Mouse (Mus musculus) lung, embryonic 15.5 days (tissue): ENCODE data around the gene Nop14. TPM values are rescaled to one million over a fixed set of nuclear protein-coding genes. Genes with fewer than 3 reads are reported as not detected.

Source experiments
- ATAC-seq: fragments of 200-750 bp; cut with Nextera tagmentation; 2 replicates; pipeline ENCODE4 v1.8.0; 2017; ENCODE audit warnings: moderate number of reproducible peaks, borderline replicate concordance; ENCODE audit not compliant: low FRiP score, low TSS enrichment; ENCODE audit errors: extremely low read depth
- H3K27ac ChIP-seq: fragments of 300-500 bp; sonication (generic); 2 replicates; pipeline ENCODE4 v1.5.1; 2015; ENCODE audit warnings: moderate library complexity, mild to moderate bottlenecking, inconsistent platforms
- H3K27me3 ChIP-seq: fragments of 300-500 bp; sonication (generic); 2 replicates; pipeline ENCODE4 v1.6.1; 2015; ENCODE audit warnings: inconsistent platforms
- H3K36me3 ChIP-seq: fragments of 300-500 bp; sonication (generic); 2 replicates; pipeline ENCODE4 v1.6.1; 2015; ENCODE audit warnings: inconsistent platforms
- H3K4me1 ChIP-seq: fragments of 300-500 bp; sonication (generic); 2 replicates; pipeline ENCODE4 v1.6.1; 2015; ENCODE audit warnings: inconsistent platforms
- H3K4me2 ChIP-seq: fragments of 300-500 bp; sonication (generic); 2 replicates; pipeline ENCODE4 v1.6.1; 2015; ENCODE audit warnings: inconsistent platforms, mild to moderate bottlenecking, moderate library complexity
- H3K4me3 ChIP-seq: fragments of 300-500 bp; sonication (generic); 2 replicates; pipeline ENCODE4 v1.5.1; 2015; ENCODE audit warnings: mild to moderate bottlenecking, inconsistent platforms
- H3K9ac ChIP-seq: fragments of 300-500 bp; sonication (generic); 2 replicates; pipeline ENCODE4 v1.6.1; 2015; ENCODE audit warnings: inconsistent platforms
- H3K9me3 ChIP-seq: fragments of 300-500 bp; sonication (generic); 2 replicates; pipeline ENCODE4 v1.6.1; 2016; ENCODE audit warnings: inconsistent platforms
- WGBS: fragments of 180-500 bp; shearing (Covaris S2); methylation state at CpG from one replicate; pipeline ENCODE4 v1.1.7; 2015; 5-methylcytosine and 5-hydroxymethylcytosine counted together
- polyA plus RNA-seq: library from polyadenylated mRNA; unstranded; fragments of >200 nt; fragmentation: Nextera tagmentation; extraction: Ambion mirVana; gene quantifications from 2 replicates; pipeline ENCODE4 v1.2.1, GENCODE M21; 2015

Gene Nop14
- polyA plus RNA-seq, result 21.2 and 21.3 TPM in 2 replicates

GRCm38 (mm10) chr5:34659686-34660590 is at the start of gene Nop14, which contains the start of gene Grk4:
TSS of gene Nop14 (minus strand) at chr5:34660148.
TSS of gene Grk4 (plus strand) at chr5:34660379.
- no peaks in the 10 kb centered on the region for H3K9me3 ChIP-seq
- H3K4me2 ChIP-seq, result peak within 1 kb of the TSS; percentile 68
- H3K27ac ChIP-seq, result peak within 1 kb of the TSS; percentile 90
- H3K4me1 ChIP-seq, result peaks cover 12% of the 10 kb centered on the region
- no peaks in the 10 kb centered on the region for H3K27me3 ChIP-seq
- peak within 1 kb of the TSS; percentile 86 for H3K4me3 ChIP-seq
- peaks cover 15% of the 10 kb centered on the region for H3K36me3 ChIP-seq
- under 1% methylated on average over 60 of the region's 60 CpGs for WGBS
- H3K9ac ChIP-seq, result peak within 1 kb of the TSS; percentile 67
- ATAC-seq, result peak; percentile 100

- Histone ChIP-seq H3K4me2 (no peak overlapping the region), H3K4me1 (no peaks in the 10 kb centered on the region), H3K36me3 (no peaks in the 10 kb centered on the region), H3K4me3 (no peak overlapping the region), H3K9me3 (no peaks in the 10 kb centered on the region), H3K27me3 (no peaks in the 10 kb centered on the region), H3K27ac (no peak overlapping the region), H3K9ac (no peak overlapping the region)
- WGBS, result 80% methylated on average over 1 of the region's 1 CpGs
- no peak for ATAC-seq
Measured at GRCm38 (mm10) chr5:34708436-34708835, 48.5 kb upstream of the Nop14 start.

GRCm38 (mm10) chr5:34695521-34695920 is 35.6 kb upstream of the Nop14 start:
- H3K27ac ChIP-seq, result no peak overlapping the region
- no peaks in the 10 kb centered on the region for H3K9me3 ChIP-seq
- H3K4me3 ChIP-seq, result no peak overlapping the region
- no peaks in the 10 kb centered on the region for H3K36me3 ChIP-seq
- no peak for ATAC-seq
- 63% methylated on average over 5 of the region's 5 CpGs for WGBS
- H3K4me2 ChIP-seq, result no peak overlapping the region
- H3K9ac ChIP-seq, result no peak overlapping the region
- no peaks in the 10 kb centered on the region for H3K27me3 ChIP-seq
- no peaks in the 10 kb centered on the region for H3K4me1 ChIP-seq

- no peaks in the 10 kb centered on the region for H3K4me1 ChIP-seq
- 52% methylated on average over 2 of the region's 2 CpGs for WGBS
- H3K27me3 ChIP-seq, result no peaks in the 10 kb centered on the region
- H3K9me3 ChIP-seq, result no peaks in the 10 kb centered on the region
- no peak overlapping the region for H3K27ac ChIP-seq
- no peak for ATAC-seq
- no peaks in the 10 kb centered on the region for H3K36me3 ChIP-seq
- no peak overlapping the region for H3K4me3 ChIP-seq
- no peak overlapping the region for H3K9ac ChIP-seq
- H3K4me2 ChIP-seq, result no peak overlapping the region
Measured at GRCm38 (mm10) chr5:34692782-34693181, 32.8 kb upstream of the Nop14 start.

- H3K4me3 ChIP-seq, result no peak overlapping the region
- H3K9ac ChIP-seq, result no peak overlapping the region
- H3K4me1 ChIP-seq, result no peaks in the 10 kb centered on the region
- WGBS, result 89% methylated on average over 1 of the region's 1 CpGs
- no peaks in the 10 kb centered on the region for H3K36me3 ChIP-seq
- no peaks in the 10 kb centered on the region for H3K27me3 ChIP-seq
- ATAC-seq, result no peak
- H3K9me3 ChIP-seq, result no peaks in the 10 kb centered on the region
- H3K4me2 ChIP-seq, result no peak overlapping the region
- H3K27ac ChIP-seq, result no peak overlapping the region
Measured at GRCm38 (mm10) chr5:34689868-34690267, 29.9 kb upstream of the Nop14 start.

- Histone ChIP-seq H3K9me3 (no peaks in the 10 kb centered on the region), H3K4me2 (no peak overlapping the region), H3K27ac (no peak overlapping the region), H3K36me3 (no peaks in the 10 kb centered on the region), H3K4me1 (no peaks in the 10 kb centered on the region), H3K27me3 (no peaks in the 10 kb centered on the region), H3K9ac (no peak overlapping the region), H3K4me3 (no peak overlapping the region)
- 74% methylated on average over 4 of the region's 4 CpGs for WGBS
- ATAC-seq, result no peak
Measured at GRCm38 (mm10) chr5:34670280-34670679, 10.3 kb upstream of the Nop14 start.

- Histone ChIP-seq H3K4me3 (no peak overlapping the region), H3K9me3 (no peaks in the 10 kb centered on the region), H3K9ac (no peak overlapping the region), H3K27ac (no peak overlapping the region), H3K4me1 (no peaks in the 10 kb centered on the region), H3K4me2 (no peak overlapping the region), H3K36me3 (no peaks in the 10 kb centered on the region), H3K27me3 (no peaks in the 10 kb centered on the region)
- WGBS, result 86% methylated on average over 2 of the region's 2 CpGs
- ATAC-seq, result no peak
Measured at GRCm38 (mm10) chr5:34669493-34669892, 9.5 kb upstream of the Nop14 start.

GRCm38 (mm10) chr5:34663231-34663630 is 3.3 kb upstream of the Nop14 start:
- peaks cover 12% of the 10 kb centered on the region for H3K4me1 ChIP-seq
- H3K9ac ChIP-seq, result no peak overlapping the region
- H3K36me3 ChIP-seq, result no peaks in the 10 kb centered on the region
- no peak overlapping the region for H3K4me3 ChIP-seq
- WGBS, result 94% methylated on average over 2 of the region's 2 CpGs
- ATAC-seq, result no peak
- no peak overlapping the region for H3K4me2 ChIP-seq
- no peaks in the 10 kb centered on the region for H3K9me3 ChIP-seq
- no peaks in the 10 kb centered on the region for H3K27me3 ChIP-seq
- no peak overlapping the region for H3K27ac ChIP-seq

GRCm38 (mm10) chr5:34661909-34662308 is 2.0 kb upstream of the Nop14 start:
- Histone ChIP-seq H3K4me1 (peaks cover 12% of the 10 kb centered on the region), H3K27ac (no peak overlapping the region), H3K9me3 (no peaks in the 10 kb centered on the region), H3K4me3 (no peak overlapping the region), H3K27me3 (no peaks in the 10 kb centered on the region), H3K4me2 (no peak overlapping the region), H3K36me3 (0 out of 2 replicates have a peak, but pooled peaks cover 4% of the 10 kb centered on the region), H3K9ac (no peak overlapping the region)
- no peak for ATAC-seq
- 76% methylated on average over 4 of the region's 4 CpGs for WGBS

GRCm38 (mm10) chr5:34660591-34661130 is 713 bp upstream of the Nop14 start:
- WGBS, result under 1% methylated on average over 57 of the region's 57 CpGs
- H3K4me2 ChIP-seq, result peak overlapping the region; percentile 68
- peaks cover 10% of the 10 kb centered on the region; the same call in 1 of the 2 replicates for H3K36me3 ChIP-seq
- H3K27ac ChIP-seq, result peak overlapping the region; percentile 90
- H3K27me3 ChIP-seq, result no peaks in the 10 kb centered on the region
- H3K9me3 ChIP-seq, result no peaks in the 10 kb centered on the region
- peak overlapping the region; percentile 59 for H3K9ac ChIP-seq
- H3K4me3 ChIP-seq, result peak overlapping the region; percentile 86
- H3K4me1 ChIP-seq, result peaks cover 12% of the 10 kb centered on the region
- ATAC-seq, result no peak

GRCm38 (mm10) chr5:34657556-34657955 is 2.4 kb downstream of the Nop14 start:
- WGBS, result 90% methylated on average over 8 of the region's 8 CpGs
- no peak overlapping the region for H3K27ac ChIP-seq
- H3K9ac ChIP-seq, result no peak overlapping the region
- H3K9me3 ChIP-seq, result no peaks in the 10 kb centered on the region
- no peaks in the 10 kb centered on the region for H3K27me3 ChIP-seq
- peaks cover 38% of the 10 kb centered on the region for H3K36me3 ChIP-seq
- no peak overlapping the region for H3K4me3 ChIP-seq
- ATAC-seq, result no peak
- no peak overlapping the region for H3K4me2 ChIP-seq
- H3K4me1 ChIP-seq, result peaks cover 12% of the 10 kb centered on the region

GRCm38 (mm10) chr5:34654881-34655280 is 5.1 kb downstream of the Nop14 start:
- Histone ChIP-seq H3K9ac (no peak overlapping the region), H3K27ac (no peak overlapping the region), H3K36me3 (peaks cover 64% of the 10 kb centered on the region), H3K4me1 (peaks cover 8% of the 10 kb centered on the region), H3K27me3 (no peaks in the 10 kb centered on the region), H3K9me3 (no peaks in the 10 kb centered on the region), H3K4me3 (no peak overlapping the region), H3K4me2 (no peak overlapping the region)
- WGBS, result 67% methylated on average over 9 of the region's 9 CpGs
- no peak for ATAC-seq
